Mouse (Mus musculus) right cerebral cortex, postnatal 36 days (tissue): ENCODE measurements around the gene Tsc22d2.
"Not testable (repeated sequence)": the region's sequence is repeated elsewhere in the genome, so short reads cannot be mapped to it uniquely, and the experiment has no call there.

Experiments
- DNase-seq, 2 experiments: peaks; one replicate each; pipeline ENCODE4 v3.0.0; 2022; ENCODE audit warnings: low spot score in 2 of 2, mixed read lengths in 1 of 2

The Tsc22d2 gene

GRCm38 (mm10) chr3:58428861-58429260, 14.3 kb downstream of the Tsc22d2 start:
- no peak for DNase-seq

GRCm38 (mm10) chr3:58434414-58434813, 19.9 kb downstream of the Tsc22d2 start:
- DNase-seq: no peak

GRCm38 (mm10) chr3:58448230-58448629, 33.7 kb downstream of the Tsc22d2 start:
- no peak for DNase-seq

GRCm38 (mm10) chr3:58449487-58449886, 35.0 kb downstream of the Tsc22d2 start:
- DNase-seq: no peak

- DNase-seq: no peak
Observed at GRCm38 (mm10) chr3:58454414-58455205, 40.1 kb downstream of the Tsc22d2 start.

- DNase-seq: no peak
Observed at GRCm38 (mm10) chr3:58455255-58455654, 40.7 kb downstream of the Tsc22d2 start.

- no peak for DNase-seq
Observed at GRCm38 (mm10) chr3:58469655-58470437, 55.3 kb downstream of the Tsc22d2 start.

- DNase-seq: not testable (repeated sequence)
Observed at GRCm38 (mm10) chr3:58475298-58475697, 60.8 kb downstream of the Tsc22d2 start.

GRCm38 (mm10) chr3:58478755-58479455, 64.4 kb downstream of the Tsc22d2 start:
- DNase-seq: no peak

- DNase-seq: no peak
Observed at GRCm38 (mm10) chr3:58485883-58486282, 71.4 kb downstream of the Tsc22d2 start.

GRCm38 (mm10) chr3:58487121-58487520, 72.6 kb downstream of the Tsc22d2 start:
- no peak for DNase-seq

GRCm38 (mm10) chr3:58487999-58488775, 73.7 kb downstream of the Tsc22d2 start:
- DNase-seq: no peak

GRCm38 (mm10) chr3:58490787-58491186, 76.3 kb downstream of the Tsc22d2 start:
- peak in 1 of 2 experiments; percentile 10 for DNase-seq

GRCm38 (mm10) chr3:58493621-58494020, 79.1 kb downstream of the Tsc22d2 start:
- DNase-seq: peak; percentile 20 to 34

- no peak for DNase-seq
Observed at GRCm38 (mm10) chr3:58501961-58502360, 87.4 kb downstream of the Tsc22d2 start.

- DNase-seq: no peak
Observed at GRCm38 (mm10) chr3:58503720-58504333, 89.3 kb downstream of the Tsc22d2 start.

GRCm38 (mm10) chr3:58504676-58505075, 90.2 kb downstream of the Tsc22d2 start:
- no peak for DNase-seq

GRCm38 (mm10) chr3:58508020-58508750, 93.7 kb downstream of the Tsc22d2 start:
- no peak for DNase-seq

- DNase-seq: no peak
Observed at GRCm38 (mm10) chr3:58511581-58511980, 97.1 kb downstream of the Tsc22d2 start.

- DNase-seq: no peak
Observed at GRCm38 (mm10) chr3:58512740-58513139, 98.2 kb downstream of the Tsc22d2 start.
